Mouse (Mus musculus): ENCODE results near the gene Grip1. TPM values are rescaled to one million over a fixed set of nuclear protein-coding genes. Genes with fewer than 3 reads are reported as not detected.
A peak's percentile ranks its signal among the peaks of the same experiment; 100 is the strongest.

Grip1 gene
- polyA plus RNA-seq, 1 experiment: 5.0 TPM

DNA sequence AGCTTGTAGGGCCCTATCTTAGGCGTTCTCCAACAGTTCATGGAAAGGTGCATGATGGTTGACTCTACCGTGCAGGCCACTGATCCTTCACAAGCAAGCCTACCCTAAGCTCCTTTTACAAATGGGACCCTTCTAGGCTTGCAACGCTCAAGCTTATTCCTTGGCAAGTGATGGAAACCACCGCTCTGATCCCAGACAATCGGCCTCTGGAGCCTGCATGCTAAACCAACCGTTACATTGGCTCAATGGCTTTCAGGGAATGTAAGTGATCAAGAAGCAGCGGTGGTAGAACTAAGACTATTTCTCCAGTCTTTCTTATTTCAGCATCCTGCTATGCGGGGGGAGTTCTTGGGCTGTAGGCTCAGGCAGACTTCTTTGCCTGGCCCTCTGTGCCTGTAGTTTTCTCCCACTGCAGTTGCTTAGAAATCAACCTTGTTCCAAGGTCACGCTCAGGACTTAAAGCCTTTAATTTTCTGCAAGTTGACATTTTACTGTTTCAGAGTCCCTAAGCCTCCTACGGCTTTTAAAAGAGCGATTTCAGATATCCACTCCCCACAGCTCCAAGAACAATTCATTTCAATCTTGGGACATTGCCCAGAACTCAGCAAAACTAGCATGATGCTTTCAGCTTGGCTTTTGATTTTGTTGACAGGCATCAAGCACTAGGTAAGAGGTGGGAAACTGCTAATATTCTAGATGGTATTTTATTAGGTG lies 29.7 kb upstream of the Grip1 start:
- Histone ChIP-seq H3K27me3 (ENCODE audit: control insufficient read depth, insufficient read depth, low read length) (no peaks in the 10 kb centered on the region), H3K4me1 (ENCODE audit: control insufficient read depth, insufficient read depth, low read length) (no peaks in the 10 kb centered on the region), H3K4me3 (replicated peaks; ENCODE audit: insufficient read depth, low read depth, low read length) (no peak overlapping the region), H3K27ac (ENCODE audit: insufficient read depth, low read length) (no peak overlapping the region)
- TF ChIP-seq CTCF (IDR thresholded peaks at IDR 0.05; ENCODE audit: borderline replicate concordance, insufficient read depth, low read depth, low read length) (no peak), POLR2A (IDR thresholded peaks at IDR 0.05; ENCODE audit: borderline replicate concordance, insufficient read depth, low read length) (no peak)
- WGBS: 56% methylated on average over 11 of the region's 11 CpGs
- DNase-seq: no peak

DNA sequence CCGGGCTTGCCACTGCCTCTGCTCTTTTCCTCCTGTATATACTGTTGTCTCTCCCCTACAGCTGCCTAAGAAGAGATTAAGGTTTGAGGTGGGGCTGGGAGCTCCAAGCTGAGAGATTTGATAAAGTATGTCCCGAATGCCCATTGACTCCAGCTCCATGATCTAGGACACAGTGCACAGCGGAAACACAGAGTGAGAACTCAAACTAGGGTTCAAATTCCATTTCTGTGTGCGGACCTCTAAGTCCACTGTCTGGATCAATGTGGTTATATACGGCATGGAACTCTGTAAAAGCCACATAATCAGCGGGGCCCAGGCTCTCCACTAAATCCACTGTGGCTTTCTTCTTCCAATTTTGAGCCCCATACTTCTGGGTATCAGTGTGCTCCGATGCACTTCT lies 26.0 kb upstream of the Grip1 start:
- Histone ChIP-seq H3K27ac (ENCODE audit: insufficient read depth, low read length) (no peak overlapping the region), H3K4me1 (ENCODE audit: control insufficient read depth, insufficient read depth, low read length) (0 out of 2 replicates have a peak, but pooled peaks cover 3% of the 10 kb centered on the region), H3K27me3 (ENCODE audit: control insufficient read depth, insufficient read depth, low read length) (no peaks in the 10 kb centered on the region), H3K4me3 (replicated peaks; ENCODE audit: insufficient read depth, low read depth, low read length) (no peak overlapping the region)
- DNase-seq: no peak
- TF ChIP-seq POLR2A (IDR thresholded peaks at IDR 0.05; ENCODE audit: borderline replicate concordance, insufficient read depth, low read length): no peak
- no peak for TF ChIP-seq CTCF (IDR thresholded peaks at IDR 0.05; ENCODE audit: borderline replicate concordance, insufficient read depth, low read depth, low read length)
- 94% methylated on average over 7 of the region's 7 CpGs for WGBS

DNA sequence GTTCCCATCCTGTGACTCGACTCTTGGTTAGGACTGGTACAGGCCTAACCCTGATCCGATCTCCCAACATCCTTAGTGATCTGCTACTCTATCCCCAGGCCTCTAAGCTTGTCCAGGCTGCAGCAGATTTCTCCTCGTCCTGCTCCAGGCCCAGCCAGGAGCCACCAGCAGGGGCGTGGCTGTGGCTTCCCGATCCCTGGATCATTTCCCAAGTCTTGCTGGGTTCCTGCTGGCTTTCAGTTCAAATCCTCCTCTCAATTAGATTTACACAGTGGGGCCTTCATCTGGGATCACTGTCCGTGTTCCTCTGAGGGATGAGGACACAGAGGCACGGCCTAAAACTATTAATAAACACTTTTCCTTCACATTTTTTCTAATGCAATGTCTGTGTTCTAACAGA lies 25.5 kb upstream of the Grip1 start:
- no peaks in the 10 kb centered on the region for H3K27me3 ChIP-seq (ENCODE audit: control insufficient read depth, insufficient read depth, low read length)
- 0 out of 2 replicates have a peak, but pooled peaks cover 3% of the 10 kb centered on the region for H3K4me1 ChIP-seq (ENCODE audit: control insufficient read depth, insufficient read depth, low read length)
- WGBS: 28% methylated on average over 7 of the region's 7 CpGs
- no peak overlapping the region for H3K4me3 ChIP-seq (replicated peaks; ENCODE audit: insufficient read depth, low read depth, low read length)
- H3K27ac ChIP-seq (ENCODE audit: insufficient read depth, low read length): no peak overlapping the region
- peak in 1 of 2 experiments; percentile 25 for DNase-seq
- TF ChIP-seq CTCF (IDR thresholded peaks at IDR 0.05; ENCODE audit: borderline replicate concordance, insufficient read depth, low read depth, low read length) (no peak), POLR2A (IDR thresholded peaks at IDR 0.05; ENCODE audit: borderline replicate concordance, insufficient read depth, low read length) (no peak)

DNA sequence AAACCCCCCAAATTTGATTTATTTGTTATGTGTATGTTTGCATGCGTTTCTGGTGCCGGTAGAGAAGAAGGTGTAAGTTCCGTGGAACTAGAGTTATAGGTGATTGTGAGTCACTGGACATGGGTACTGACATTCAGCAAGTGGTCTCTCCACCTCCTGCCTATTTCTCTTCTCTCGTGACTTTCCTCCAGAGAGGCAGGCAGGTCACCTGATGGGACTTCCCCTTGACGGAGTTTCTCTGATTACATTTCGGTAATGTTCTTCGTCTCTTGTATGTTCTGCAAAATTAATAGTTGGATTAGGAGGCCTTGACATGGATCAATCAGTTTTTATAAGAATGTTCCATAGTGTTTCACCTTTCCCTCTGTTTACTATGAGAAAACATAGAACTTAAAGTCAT lies 23.4 kb upstream of the Grip1 start:
- Histone ChIP-seq H3K27me3 (ENCODE audit: control insufficient read depth, insufficient read depth, low read length) (no peaks in the 10 kb centered on the region), H3K4me1 (ENCODE audit: control insufficient read depth, insufficient read depth, low read length) (0 out of 2 replicates have a peak, but pooled peaks cover 3% of the 10 kb centered on the region), H3K4me3 (replicated peaks; ENCODE audit: insufficient read depth, low read depth, low read length) (no peak overlapping the region), H3K27ac (ENCODE audit: insufficient read depth, low read length) (no peak overlapping the region)
- WGBS: 98% methylated on average over 7 of the region's 7 CpGs
- no peak for DNase-seq
- TF ChIP-seq CTCF (IDR thresholded peaks at IDR 0.05; ENCODE audit: borderline replicate concordance, insufficient read depth, low read depth, low read length) (no peak), POLR2A (IDR thresholded peaks at IDR 0.05; ENCODE audit: borderline replicate concordance, insufficient read depth, low read length) (no peak)

DNA sequence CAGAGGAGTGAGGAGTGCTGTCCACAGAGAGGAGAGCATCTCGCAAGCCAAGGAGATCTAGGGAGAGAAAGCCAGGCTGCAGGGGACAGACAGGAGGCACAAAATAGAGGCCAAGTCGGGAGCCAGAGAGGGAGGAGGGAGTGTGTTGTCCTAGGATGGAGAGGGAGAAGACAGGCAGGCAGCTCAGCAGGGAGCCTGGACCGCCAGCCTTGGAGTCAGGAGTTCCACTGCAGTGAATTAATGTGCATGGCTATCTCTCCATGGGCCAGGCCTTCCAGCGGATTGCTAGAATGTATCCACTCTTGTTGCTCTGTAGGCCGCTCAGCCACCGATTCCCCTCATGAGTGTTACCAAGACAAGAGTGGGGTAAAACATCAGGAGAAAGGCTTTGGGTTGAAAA lies 21.8 kb upstream of the Grip1 start:
- peak; percentile 19 to 24 for DNase-seq
- Histone ChIP-seq H3K4me3 (replicated peaks; ENCODE audit: insufficient read depth, low read depth, low read length) (no peak overlapping the region), H3K27ac (ENCODE audit: insufficient read depth, low read length) (no peak overlapping the region), H3K27me3 (ENCODE audit: control insufficient read depth, insufficient read depth, low read length) (no peaks in the 10 kb centered on the region), H3K4me1 (ENCODE audit: control insufficient read depth, insufficient read depth, low read length) (0 out of 2 replicates have a peak, but pooled peaks cover 3% of the 10 kb centered on the region)
- TF ChIP-seq CTCF (IDR thresholded peaks at IDR 0.05; ENCODE audit: borderline replicate concordance, insufficient read depth, low read depth, low read length) (no peak), POLR2A (IDR thresholded peaks at IDR 0.05; ENCODE audit: borderline replicate concordance, insufficient read depth, low read length) (no peak)
- WGBS: 42% methylated on average over 6 of the region's 6 CpGs

GRCm38 (mm10) chr10:119435818-119436217 lies 17.8 kb upstream of the Grip1 start:
- no peak for TF ChIP-seq POLR2A (IDR thresholded peaks at IDR 0.05; ENCODE audit: borderline replicate concordance, insufficient read depth, low read length)
- TF ChIP-seq CTCF (IDR thresholded peaks at IDR 0.05; ENCODE audit: borderline replicate concordance, insufficient read depth, low read depth, low read length): no peak
- Histone ChIP-seq H3K4me3 (replicated peaks; ENCODE audit: insufficient read depth, low read depth, low read length) (no peak overlapping the region), H3K4me1 (ENCODE audit: control insufficient read depth, insufficient read depth, low read length) (0 out of 2 replicates have a peak, but pooled peaks cover 3% of the 10 kb centered on the region), H3K27ac (ENCODE audit: insufficient read depth, low read length) (no peak overlapping the region), H3K27me3 (ENCODE audit: control insufficient read depth, insufficient read depth, low read length) (no peaks in the 10 kb centered on the region)
- WGBS: 92% methylated on average over 7 of the region's 7 CpGs
- no peak for DNase-seq

- Histone ChIP-seq H3K4me1 (ENCODE audit: control insufficient read depth, insufficient read depth, low read length) (no peaks in the 10 kb centered on the region), H3K27ac (ENCODE audit: insufficient read depth, low read length) (no peak overlapping the region), H3K4me3 (replicated peaks; ENCODE audit: insufficient read depth, low read depth, low read length) (no peak overlapping the region), H3K27me3 (ENCODE audit: control insufficient read depth, insufficient read depth, low read length) (no peaks in the 10 kb centered on the region)
- WGBS: 85% methylated on average over 3 of the region's 3 CpGs
- DNase-seq: no peak
- TF ChIP-seq POLR2A (IDR thresholded peaks at IDR 0.05; ENCODE audit: borderline replicate concordance, insufficient read depth, low read length): no peak
- no peak for TF ChIP-seq CTCF (IDR thresholded peaks at IDR 0.05; ENCODE audit: borderline replicate concordance, insufficient read depth, low read depth, low read length)
Measured at GRCm38 (mm10) chr10:119437319-119437718, 16.3 kb upstream of the Grip1 start.

DNA sequence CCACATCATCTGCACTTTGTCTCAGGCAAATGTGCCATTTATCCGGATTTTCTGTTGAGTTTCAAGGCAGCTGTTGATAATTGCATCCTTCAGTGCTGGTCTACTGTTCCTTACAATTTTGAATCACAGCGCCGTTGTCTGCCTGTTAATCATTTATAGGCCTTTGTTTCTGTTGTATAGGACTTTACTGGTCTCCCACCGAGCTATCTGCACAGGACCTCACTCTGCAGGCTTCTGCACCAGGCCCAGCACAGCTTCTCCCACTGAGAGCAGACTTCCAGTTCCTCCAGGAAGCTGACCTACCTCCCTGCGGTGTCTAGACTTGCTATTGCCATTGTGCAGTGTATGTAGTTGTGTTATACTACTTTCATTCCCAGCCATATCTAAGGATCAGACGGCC lies 11.9 kb upstream of the Grip1 start:
- 40% methylated on average over 6 of the region's 6 CpGs for WGBS
- no peak for DNase-seq
- TF ChIP-seq POLR2A (IDR thresholded peaks at IDR 0.05; ENCODE audit: borderline replicate concordance, insufficient read depth, low read length) (no peak), CTCF (IDR thresholded peaks at IDR 0.05; ENCODE audit: borderline replicate concordance, insufficient read depth, low read depth, low read length) (no peak)
- H3K27me3 ChIP-seq (ENCODE audit: control insufficient read depth, insufficient read depth, low read length): no peaks in the 10 kb centered on the region
- H3K27ac ChIP-seq (ENCODE audit: insufficient read depth, low read length): no peak overlapping the region
- no peaks in the 10 kb centered on the region for H3K4me1 ChIP-seq (ENCODE audit: control insufficient read depth, insufficient read depth, low read length)
- no peak overlapping the region for H3K4me3 ChIP-seq (replicated peaks; ENCODE audit: insufficient read depth, low read depth, low read length)
